Mouse (Mus musculus) liver, embryonic 15.5 days (tissue): Measurements from ENCODE around the gene Cited4. TPM values are rescaled to one million over a fixed set of nuclear protein-coding genes. Genes with fewer than 3 reads are reported as not detected.

Source experiments
- ATAC-seq: fragments of 200-750 bp; cut with Nextera tagmentation; 2 replicates; pipeline ENCODE4 v1.8.0; 2017; ENCODE audit warnings: moderate number of reproducible peaks, mild to moderate bottlenecking, moderate library complexity; ENCODE audit not compliant: insufficient read depth
- H3K27ac ChIP-seq: fragments of 300-500 bp; sonication (generic); replicated peaks from 2 replicates; pipeline ENCODE4 v1.5.1; 2015; ENCODE audit warnings: mild to moderate bottlenecking, inconsistent platforms
- H3K27me3 ChIP-seq: fragments of 300-500 bp; sonication (generic); 2 replicates; pipeline ENCODE4 v1.6.1; 2015; ENCODE audit warnings: mild to moderate bottlenecking, inconsistent platforms
- H3K36me3 ChIP-seq: fragments of 300-500 bp; sonication (generic); replicated peaks from 2 replicates; pipeline ENCODE4 v1.6.1; 2015; ENCODE audit warnings: moderate library complexity, mild to moderate bottlenecking, inconsistent platforms
- H3K4me1 ChIP-seq: fragments of 300-500 bp; sonication (generic); replicated peaks from 2 replicates; pipeline ENCODE4 v1.6.1; 2015; ENCODE audit warnings: inconsistent platforms
- H3K4me2 ChIP-seq: fragments of 300-500 bp; sonication (generic); 2 replicates; pipeline ENCODE4 v1.6.1; 2015; ENCODE audit warnings: moderate library complexity, mild to moderate bottlenecking, inconsistent platforms
- H3K4me3 ChIP-seq: fragments of 300-500 bp; sonication (generic); replicated peaks from 2 replicates; pipeline ENCODE4 v1.5.1; 2015; ENCODE audit warnings: mild to moderate bottlenecking, inconsistent platforms
- H3K9ac ChIP-seq: fragments of 300-500 bp; sonication (generic); 2 replicates; pipeline ENCODE4 v1.6.1; 2015; ENCODE audit warnings: moderate library complexity, mild to moderate bottlenecking, inconsistent platforms
- H3K9me3 ChIP-seq: fragments of 300-500 bp; sonication (generic); replicated peaks from 2 replicates; pipeline ENCODE4 v1.6.1; 2016; ENCODE audit warnings: inconsistent platforms
- WGBS: fragments of 180-500 bp; shearing (Covaris S2); methylation state at CpG from one replicate; pipeline ENCODE4 v1.1.7; 2015; ENCODE audit warnings: mixed read lengths; ENCODE audit not compliant: insufficient replicate concordance; 5-methylcytosine and 5-hydroxymethylcytosine counted together
- polyA plus RNA-seq: library from polyadenylated mRNA; unstranded; fragments of >200 nt; fragmentation: Nextera tagmentation; extraction: Ambion mirVana; gene quantifications from 2 replicates; pipeline ENCODE4 v1.2.1, GENCODE M21; 2015

The Cited4 gene
- polyA plus RNA-seq, 1 experiment from 2014 or later, result 78.5 TPM

- peaks cover 90% of the 10 kb centered on the region for H3K27me3 ChIP-seq
- H3K4me2 ChIP-seq, result no peak overlapping the region
- peaks cover 9% of the 10 kb centered on the region for H3K4me1 ChIP-seq
- no peaks in the 10 kb centered on the region for H3K9me3 ChIP-seq
- H3K4me3 ChIP-seq, result no peak overlapping the region
- H3K9ac ChIP-seq, result no peak overlapping the region
- 71% methylated on average over 12 of the region's 12 CpGs for WGBS
- no peaks in the 10 kb centered on the region for H3K36me3 ChIP-seq
- ATAC-seq, result no peak
- H3K27ac ChIP-seq, result no peak overlapping the region
These were observed 45.9 kb downstream of the Cited4 start for GRCm38 (mm10) chr4:120712236-120712635.

GRCm38 (mm10) chr4:120713021-120713420 is 46.6 kb downstream of the Cited4 start:
- WGBS, result 80% methylated on average over 6 of the region's 6 CpGs
- ATAC-seq, result no peak
- no peak overlapping the region for H3K4me3 ChIP-seq
- H3K4me1 ChIP-seq, result peaks cover 9% of the 10 kb centered on the region
- no peaks in the 10 kb centered on the region for H3K36me3 ChIP-seq
- H3K27me3 ChIP-seq, result peaks cover 93% of the 10 kb centered on the region
- no peak overlapping the region for H3K27ac ChIP-seq
- no peak overlapping the region for H3K4me2 ChIP-seq
- no peak overlapping the region for H3K9ac ChIP-seq
- H3K9me3 ChIP-seq, result no peaks in the 10 kb centered on the region

- no peaks in the 10 kb centered on the region for H3K9me3 ChIP-seq
- no peak overlapping the region for H3K4me3 ChIP-seq
- no peak for ATAC-seq
- WGBS, result 45% methylated on average over 6 of the region's 6 CpGs
- no peaks in the 10 kb centered on the region for H3K36me3 ChIP-seq
- H3K9ac ChIP-seq, result no peak overlapping the region
- H3K4me1 ChIP-seq, result peaks cover 9% of the 10 kb centered on the region
- no peak overlapping the region for H3K4me2 ChIP-seq
- H3K27me3 ChIP-seq, result peaks cover 93% of the 10 kb centered on the region
- H3K27ac ChIP-seq, result no peak overlapping the region
These were observed 47.6 kb downstream of the Cited4 start for GRCm38 (mm10) chr4:120713856-120714497.

GRCm38 (mm10) chr4:120716141-120716571 is 49.8 kb downstream of the Cited4 start:
- H3K27me3 ChIP-seq, result peaks cover 80% of the 10 kb centered on the region
- no peaks in the 10 kb centered on the region for H3K36me3 ChIP-seq
- peak; percentile 64 for ATAC-seq
- H3K4me2 ChIP-seq, result peak overlapping the region; percentile 64
- H3K27ac ChIP-seq, result no peak overlapping the region
- H3K9ac ChIP-seq, result no peak overlapping the region
- H3K9me3 ChIP-seq, result no peaks in the 10 kb centered on the region
- WGBS, result 0% methylated on average over 12 of the region's 12 CpGs
- H3K4me1 ChIP-seq, result peaks cover 9% of the 10 kb centered on the region
- peak overlapping the region; percentile 33 for H3K4me3 ChIP-seq

- Histone ChIP-seq H3K27me3 (peaks cover 73% of the 10 kb centered on the region), H3K9ac (no peak overlapping the region), H3K36me3 (no peaks in the 10 kb centered on the region), H3K27ac (no peak overlapping the region), H3K4me1 (peaks cover 9% of the 10 kb centered on the region), H3K4me2 (peak overlapping the region; percentile 64), H3K9me3 (no peaks in the 10 kb centered on the region), H3K4me3 (peak overlapping the region; percentile 33)
- no peak for ATAC-seq
- WGBS, result 10% methylated on average over 12 of the region's 12 CpGs
These were observed 50.4 kb downstream of the Cited4 start for GRCm38 (mm10) chr4:120716765-120717164.

Other genes with a start within 250 kb of the Cited4 start
- gene Slfnl1, start 134.3 kb upstream of the Cited4 start, polyA plus RNA-seq, result not detected in 2 replicates
- 27.7 and 29.1 TPM in 2 replicates for gene Ctps, start 96.3 kb upstream of the Cited4 start, polyA plus RNA-seq
- not detected in 2 replicates for gene Gm8439, start 77.8 kb upstream of the Cited4 start, polyA plus RNA-seq
- gene Kcnq4, start 82.0 kb downstream of the Cited4 start, polyA plus RNA-seq, result 0.13 TPM in 2 replicates
- gene Nfyc, start 165.0 kb downstream of the Cited4 start, polyA plus RNA-seq, result 50.0 and 50.4 TPM in 2 replicates
- gene Rims3, start 188.2 kb downstream of the Cited4 start, polyA plus RNA-seq, result 0.20 and 0.24 TPM in 2 replicates